Mouse (Mus musculus): ENCODE results near the gene Psmc3.
A peak's percentile ranks its signal among the peaks of the same experiment; 100 is the strongest.

Psmc3 gene

GRCm38 (mm10) chr2:91053181-91053933 lies 452 bp upstream of the Psmc3 start:
- no peak for DNase-seq (ENCODE audit: low spot score in 2 of 2)

DNA sequence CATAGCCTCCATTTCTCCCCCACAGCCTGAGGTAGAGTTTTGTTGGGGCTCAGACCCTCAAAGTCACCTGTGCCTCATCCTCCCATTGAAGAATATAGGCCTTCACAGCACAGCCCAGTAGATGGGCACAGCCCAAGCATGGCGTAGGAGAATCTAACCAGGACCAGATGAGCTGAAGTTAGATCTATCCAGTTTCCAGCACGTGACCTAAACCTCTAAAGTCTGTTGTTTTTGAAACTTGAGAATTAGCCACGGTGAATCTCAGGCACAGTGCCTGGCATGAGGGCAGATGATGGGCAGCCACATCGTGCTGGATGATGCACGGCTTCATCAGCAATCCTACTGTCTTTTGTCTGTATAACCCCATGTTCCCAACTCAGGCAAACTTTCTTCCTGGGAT lies 4.6 kb downstream of the Psmc3 start:
- no peak for DNase-seq (ENCODE audit: low spot score in 2 of 2)

- DNase-seq (ENCODE audit: low spot score in 2 of 2), result no peak
Measured at GRCm38 (mm10) chr2:91059376-91059775, 5.6 kb downstream of the Psmc3 start.

GRCm38 (mm10) chr2:91060544-91061355 lies 6.9 kb downstream of the Psmc3 start:
- peak; percentile 67 to 71 for DNase-seq (ENCODE audit: low spot score in 2 of 2)

- no peak for DNase-seq (ENCODE audit: low spot score in 2 of 2)
Measured at GRCm38 (mm10) chr2:91061849-91062481, 8.2 kb downstream of the Psmc3 start.

GRCm38 (mm10) chr2:91062779-91063606 lies 9.2 kb downstream of the Psmc3 start:
- DNase-seq (ENCODE audit: low spot score in 2 of 2), result no peak

DNA sequence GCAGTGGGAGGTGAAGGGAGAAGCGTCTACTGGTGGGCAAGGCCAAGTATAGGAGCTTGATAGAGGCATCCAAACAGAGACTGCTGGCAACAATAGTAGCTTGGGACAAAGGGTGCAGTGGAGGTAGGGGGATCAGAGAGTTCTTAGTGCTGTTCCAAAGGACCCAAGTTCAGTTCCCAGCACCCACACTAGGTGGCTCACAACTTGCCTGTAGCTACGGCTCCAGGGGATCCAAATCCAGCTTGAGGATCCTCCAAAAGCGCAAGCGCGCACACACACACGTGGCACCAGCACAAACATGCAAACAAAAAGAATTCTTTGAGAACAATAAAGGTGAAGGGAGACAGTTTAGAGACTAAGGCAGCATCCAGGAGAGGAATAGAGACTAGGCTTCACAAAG lies 10.4 kb downstream of the Psmc3 start:
- no peak for DNase-seq (ENCODE audit: low spot score in 2 of 2)

DNA sequence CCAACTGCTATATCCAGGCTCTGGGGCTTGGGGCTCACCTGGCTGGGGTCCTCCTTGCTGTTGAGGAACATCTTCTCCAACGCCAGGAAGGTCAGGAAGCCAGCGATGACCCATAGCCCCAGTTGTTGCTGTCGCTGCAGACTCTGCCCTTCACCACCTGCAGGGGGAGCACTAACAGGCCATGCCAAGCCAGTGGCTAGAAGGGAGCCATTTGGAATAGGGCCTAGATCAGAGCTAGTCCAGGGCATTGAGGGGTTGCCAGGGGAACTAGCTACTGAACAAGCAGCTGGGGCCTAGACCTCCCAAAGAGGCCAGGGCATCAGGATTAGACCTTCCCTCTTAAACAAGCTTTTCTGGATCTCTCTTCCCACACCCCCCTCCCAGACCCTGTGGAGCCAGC lies 11.7 kb downstream of the Psmc3 start:
- no peak for DNase-seq (ENCODE audit: low spot score in 2 of 2)

- DNase-seq (ENCODE audit: low spot score in 2 of 2), result no peak
Measured at GRCm38 (mm10) chr2:91066455-91066854, 12.6 kb downstream of the Psmc3 start.

GRCm38 (mm10) chr2:91068162-91068871 lies 14.5 kb downstream of the Psmc3 start:
- DNase-seq (ENCODE audit: low spot score in 2 of 2), result no peak

DNA sequence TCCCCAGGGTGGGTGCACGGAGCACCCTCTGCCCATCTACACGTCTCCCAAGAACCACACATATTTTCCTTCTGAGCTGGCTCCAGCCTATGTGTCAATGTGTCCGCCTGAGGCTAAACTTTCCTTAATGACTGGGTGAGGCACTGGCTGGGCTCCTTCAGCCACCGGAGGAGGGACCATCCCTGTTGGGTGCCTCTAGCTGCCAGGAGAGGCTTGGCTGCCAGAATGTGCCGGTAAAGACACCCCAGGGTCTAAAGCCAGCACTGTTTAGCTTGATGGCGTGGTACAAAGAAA lies 15.0 kb downstream of the Psmc3 start:
- no peak for DNase-seq (ENCODE audit: low spot score in 2 of 2)

DNA sequence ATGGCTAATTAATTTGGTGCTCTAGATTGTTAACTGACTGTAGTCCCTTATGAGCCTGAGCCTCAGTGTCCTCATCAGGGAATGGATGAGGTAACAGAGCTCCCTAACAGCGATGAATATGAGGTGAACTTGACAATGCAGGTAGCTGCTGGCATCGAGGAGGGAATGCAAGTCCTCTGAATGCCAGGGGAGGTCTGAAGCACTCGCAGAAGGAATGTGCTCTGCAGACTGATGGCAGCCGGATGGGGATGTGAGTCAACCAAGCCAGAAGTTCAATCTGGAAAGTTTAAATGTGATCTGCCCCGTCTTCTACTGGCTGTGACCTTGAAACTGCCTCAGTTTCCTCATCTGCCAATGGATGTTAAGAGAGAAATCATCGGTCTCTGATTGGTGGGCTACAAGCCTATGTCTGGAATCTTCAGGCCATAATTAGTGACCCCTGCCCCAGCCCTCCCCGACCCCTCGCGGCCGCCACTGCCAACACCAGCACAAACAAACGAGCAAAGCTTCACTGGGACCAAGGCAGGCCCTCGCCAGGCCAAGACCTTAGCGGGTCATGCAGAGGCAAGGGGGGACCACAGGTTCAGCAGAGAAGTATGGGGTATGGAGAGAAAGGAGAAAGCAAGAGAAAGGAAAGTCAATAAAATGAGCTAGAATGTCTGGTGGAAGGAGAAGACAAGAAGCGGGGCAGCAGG lies 15.6 kb downstream of the Psmc3 start:
- no peak for DNase-seq (ENCODE audit: low spot score in 2 of 2)

- DNase-seq (ENCODE audit: low spot score in 2 of 2), result peak; percentile 95 to 99
Measured at GRCm38 (mm10) chr2:91070076-91070800, 16.4 kb downstream of the Psmc3 start, which contains the start of gene Slc39a13. Gene Slc39a13 (minus strand): TSS chr2:91070417.

DNA sequence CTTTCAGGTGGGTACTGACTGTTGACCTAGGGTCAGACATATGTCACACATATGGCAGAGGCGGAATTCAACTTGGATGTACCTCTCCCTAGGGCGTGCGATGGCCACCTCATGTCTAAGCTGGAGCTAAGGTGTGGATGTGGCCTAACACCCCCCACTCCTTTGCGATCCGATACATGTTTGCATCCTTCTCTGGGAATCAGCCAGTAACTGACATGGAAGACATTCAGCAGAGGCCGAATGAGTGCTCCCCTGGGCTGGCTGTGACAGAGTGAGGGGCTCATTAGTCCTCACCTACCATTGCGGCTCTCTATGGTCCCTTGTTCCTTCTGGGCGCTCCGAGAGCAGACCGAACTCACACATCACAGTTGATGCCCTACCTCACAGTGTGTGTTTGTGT lies 17.2 kb downstream of the Psmc3 start:
- DNase-seq (ENCODE audit: low spot score in 2 of 2), result no peak

DNA sequence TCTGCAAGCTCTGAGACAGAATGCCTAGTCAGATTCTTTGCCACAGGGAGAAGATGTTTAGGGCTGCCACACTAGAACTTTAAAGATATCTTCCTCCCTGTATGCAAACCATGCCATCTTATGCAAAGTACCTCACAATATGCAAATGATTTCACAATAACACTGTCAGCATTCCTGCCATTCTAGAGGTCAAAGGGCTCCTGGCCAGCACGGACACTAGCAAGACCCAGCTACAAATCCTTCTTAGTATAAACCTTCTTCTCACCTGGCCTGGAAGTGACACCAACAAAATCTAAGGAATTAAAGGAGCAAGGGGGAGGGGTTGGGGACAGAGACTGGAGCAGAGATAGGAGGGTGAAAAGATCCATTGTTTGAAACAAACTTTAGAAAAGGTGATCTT lies 18.3 kb downstream of the Psmc3 start:
- no peak for DNase-seq (ENCODE audit: low spot score in 2 of 2)

GRCm38 (mm10) chr2:91077957-91078313 lies 24.1 kb downstream of the Psmc3 start:
- no peak for DNase-seq (ENCODE audit: low spot score in 2 of 2)

DNA sequence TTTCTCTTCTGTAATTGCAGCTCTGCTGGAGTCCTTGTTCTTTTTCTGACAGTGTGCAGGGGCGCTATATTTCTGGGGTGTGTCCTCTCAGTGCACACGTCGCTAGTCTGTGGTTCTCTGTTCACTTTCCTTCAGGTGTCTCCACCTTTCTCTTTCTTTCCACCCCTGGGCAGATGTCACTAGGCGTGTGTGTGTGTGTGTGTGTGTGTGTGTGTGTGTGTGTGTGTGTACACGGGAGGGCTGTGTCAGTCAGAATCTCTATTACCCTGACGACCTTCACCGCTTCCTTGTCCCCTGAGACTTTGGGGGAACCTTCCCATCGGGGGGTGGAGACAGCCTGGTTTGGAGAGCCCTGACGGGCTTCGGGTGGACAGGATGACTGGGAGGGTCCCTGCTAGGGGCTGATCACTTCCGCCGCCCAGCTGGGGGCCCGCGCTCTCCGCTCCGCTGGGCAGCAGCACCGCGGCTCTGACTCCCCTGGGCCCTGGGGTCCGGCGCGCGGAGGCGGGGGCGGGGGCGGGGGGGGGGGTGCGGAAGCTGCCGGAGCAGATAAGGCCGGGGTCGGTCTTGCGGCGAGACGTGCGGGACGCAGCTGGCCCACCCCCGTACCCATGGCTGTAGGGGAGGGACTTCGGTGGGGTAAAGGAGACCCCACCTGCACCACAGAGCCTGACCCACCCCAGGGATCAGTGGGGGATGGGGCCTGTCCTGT lies 24.7 kb downstream of the Psmc3 start:
- no peak for DNase-seq (ENCODE audit: low spot score in 2 of 2)

GRCm38 (mm10) chr2:91079026-91079384 lies 25.2 kb downstream of the Psmc3 start:
- DNase-seq (ENCODE audit: low spot score in 2 of 2), result no peak

GRCm38 (mm10) chr2:91080784-91081513 lies 27.1 kb downstream of the Psmc3 start:
- no peak for DNase-seq (ENCODE audit: low spot score in 2 of 2)
